Mouse (Mus musculus) testis, adult 2 months (tissue): ENCODE results near the gene Agfg2. TPM values are rescaled to one million over a fixed set of nuclear protein-coding genes. Genes with fewer than 3 reads are reported as not detected.

ENCODE experiments used
- H3K27ac ChIP-seq: fragments of 200-500 bp; 2 replicates; pipeline ENCODE4 v1.5.1; 2012; ENCODE audit warnings: low read depth, low read length; ENCODE audit not compliant: control insufficient read depth, insufficient read depth
- H3K27me3 ChIP-seq: fragments of 200-500 bp; 2 replicates; pipeline ENCODE4 v1.6.1; 2012; ENCODE audit warnings: mild to moderate bottlenecking, low read length, moderate library complexity; ENCODE audit not compliant: control insufficient read depth, insufficient read depth
- H3K36me3 ChIP-seq: fragments of 200-500 bp; 2 replicates; pipeline ENCODE4 v1.6.1; 2012; ENCODE audit warnings: mild to moderate bottlenecking, low read length; ENCODE audit not compliant: control insufficient read depth, insufficient read depth
- H3K4me1 ChIP-seq: fragments of 200-500 bp; 2 replicates; pipeline ENCODE4 v1.6.1; 2012; ENCODE audit warnings: low read length; ENCODE audit not compliant: control insufficient read depth, insufficient read depth
- H3K4me3 ChIP-seq: fragments of 200-500 bp; 2 replicates; pipeline ENCODE4 v1.5.1; 2012; ENCODE audit warnings: low read depth, mild to moderate bottlenecking, low read length, moderate library complexity, mixed read lengths; ENCODE audit not compliant: control insufficient read depth
- CTCF ChIP-seq: fragments of 200-500 bp; IDR thresholded peaks from 2 replicates; pipeline ENCODE4 v1.5.1; 2012; ENCODE audit warnings: low read depth, mild to moderate bottlenecking, inconsistent platforms, low read length, moderate library complexity; ENCODE audit not compliant: control insufficient read depth, insufficient read depth, insufficient replicate concordance
- POLR2A ChIP-seq: fragments of 200-500 bp; IDR thresholded peaks from 2 replicates; pipeline ENCODE4 v1.6.1; 2012; ENCODE audit warnings: low read depth, mild to moderate bottlenecking, inconsistent platforms, low read length, moderate library complexity; ENCODE audit not compliant: control insufficient read depth
- polyA plus RNA-seq: library from polyadenylated mRNA; depleted of rRNA; stranded (reverse); fragments of >200 nt; gene quantifications from 2 replicates; pipeline ENCODE4 v1.2.3, GENCODE M21; 2012

Gene Agfg2
- polyA plus RNA-seq, 1 experiment, result 12.0 TPM

DNA sequence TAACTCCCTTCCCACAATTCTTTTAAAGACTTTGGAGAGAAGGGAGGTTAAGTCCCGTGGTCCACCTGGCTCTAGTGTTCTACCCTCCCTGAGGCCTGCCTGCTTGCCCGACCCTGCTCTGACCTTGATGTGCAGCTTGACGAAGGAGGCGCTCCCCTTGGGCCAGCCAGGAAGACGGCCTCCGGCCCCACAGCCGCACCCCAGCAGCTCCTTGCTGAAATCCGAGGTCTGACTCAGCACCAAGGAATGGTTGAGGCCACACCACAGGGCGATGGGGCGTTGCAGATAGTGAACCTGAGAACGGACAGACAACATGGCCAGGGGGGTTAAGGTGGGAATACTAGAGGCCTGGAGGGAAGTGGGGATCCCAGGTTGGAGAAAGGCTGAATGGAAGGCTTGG lies 71.0 kb downstream of the Agfg2 start, which contains the start of gene Pcolce:
Gene Pcolce (minus strand): TSS at position 235 of the 400 bp plus-strand sequence.
- no peak within 1 kb of the TSS for H3K4me3 ChIP-seq
- peak within 1 kb of the TSS; percentile 7 for H3K27ac ChIP-seq
- peaks cover 18% of the 10 kb centered on the region for H3K4me1 ChIP-seq

DNA sequence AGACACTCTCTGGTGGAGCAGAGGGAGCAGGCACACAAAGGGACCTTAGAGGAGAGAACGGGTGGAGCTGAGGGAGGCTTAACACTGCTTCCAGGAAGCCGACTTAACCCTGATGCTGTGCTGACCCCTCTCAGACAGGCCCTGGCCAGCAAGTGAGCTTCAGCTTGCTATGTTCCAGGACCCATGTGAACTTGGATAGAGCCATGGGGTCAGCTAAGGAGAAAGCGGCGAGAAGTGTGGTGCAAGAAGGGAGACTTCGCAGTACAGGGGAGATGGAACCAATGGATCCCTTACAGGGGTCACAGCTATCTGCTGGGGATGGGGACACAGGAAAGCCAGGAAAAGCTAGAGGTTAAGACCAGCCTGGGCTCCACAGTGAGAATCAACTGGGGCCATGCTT lies 71.5 kb downstream of the Agfg2 start:
- Histone ChIP-seq H3K4me1 (peaks cover 23% of the 10 kb centered on the region), H3K27ac (peak overlapping the region; percentile 7), H3K36me3 (no peaks in the 10 kb centered on the region), H3K4me3 (no peak overlapping the region), H3K27me3 (no peaks in the 10 kb centered on the region)
- no peak; the same call in 1 of the 2 replicates for TF ChIP-seq POLR2A
- TF ChIP-seq CTCF, result no peak

More for the DNA sequence above, 71.0 kb downstream of the Agfg2 start, which contains the start of gene Pcolce:
- TF ChIP-seq POLR2A (no peak), CTCF (no peak)
- no peaks in the 10 kb centered on the region for H3K27me3 ChIP-seq
- H3K36me3 ChIP-seq, result no peaks in the 10 kb centered on the region

DNA sequence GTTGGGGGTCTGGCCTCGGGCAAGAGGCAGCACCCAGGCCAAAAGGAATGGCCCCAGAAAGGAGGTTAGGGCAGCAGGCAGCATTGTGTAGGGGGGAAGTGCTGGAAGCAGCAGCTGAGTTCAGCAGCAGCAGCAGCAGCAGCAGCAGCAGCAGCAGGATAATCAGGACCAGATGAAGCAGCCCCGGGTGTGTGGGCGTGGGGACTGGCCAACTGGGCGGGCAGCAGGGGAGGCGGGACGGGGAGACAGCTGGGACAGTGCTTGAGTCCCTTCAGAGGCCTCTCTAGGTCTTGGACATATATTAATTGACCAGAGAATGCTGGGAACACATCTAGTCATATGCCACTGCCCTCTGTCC lies 73.3 kb downstream of the Agfg2 start:
- H3K27me3 ChIP-seq, result no peaks in the 10 kb centered on the region
- TF ChIP-seq CTCF (no peak), POLR2A (no peak)
- H3K4me3 ChIP-seq, result peak overlapping the region; percentile 35

DNA sequence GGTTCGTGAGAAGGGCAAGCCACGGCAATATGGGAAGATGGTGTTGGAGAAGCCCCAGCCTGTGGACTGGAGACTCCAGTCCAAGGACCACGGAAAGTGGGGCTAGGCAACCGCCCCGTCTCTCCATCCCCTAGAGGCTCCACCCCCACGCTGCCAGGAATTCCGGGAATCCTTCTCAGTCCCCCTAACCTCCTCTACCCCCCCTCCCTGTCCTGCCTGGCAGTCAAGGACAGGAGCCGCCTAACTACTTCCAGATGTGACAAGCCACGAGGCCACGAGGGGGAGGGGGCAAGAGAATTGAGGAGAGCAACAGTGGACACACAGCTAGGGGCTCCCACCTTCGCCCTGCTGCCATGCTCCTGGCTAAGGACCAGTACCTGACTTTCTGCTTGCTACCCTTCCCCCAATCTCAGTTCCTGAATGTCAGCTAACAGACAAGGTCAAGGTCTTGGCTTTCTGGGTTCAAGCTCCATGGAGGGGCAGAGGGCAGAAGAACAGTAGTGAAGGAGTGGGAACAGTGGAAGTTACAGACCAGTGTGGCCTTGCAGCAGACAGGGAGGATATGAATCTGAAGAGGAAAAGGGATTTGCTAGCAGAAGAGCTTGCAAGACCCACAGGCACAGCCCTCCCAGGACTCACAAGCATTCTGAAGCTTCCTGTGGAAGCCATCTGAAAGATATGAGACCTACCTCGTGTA lies 73.8 kb downstream of the Agfg2 start:
- Histone ChIP-seq H3K27ac (peak overlapping the region; percentile 80), H3K27me3 (no peaks in the 10 kb centered on the region), H3K36me3 (no peaks in the 10 kb centered on the region), H3K4me1 (peaks cover 26% of the 10 kb centered on the region), H3K4me3 (peak overlapping the region; percentile 61)
- TF ChIP-seq POLR2A, result no peak
- TF ChIP-seq CTCF, result no peak

More for the DNA sequence above, 73.3 kb downstream of the Agfg2 start:
- Histone ChIP-seq H3K36me3 (no peaks in the 10 kb centered on the region), H3K4me1 (peaks cover 26% of the 10 kb centered on the region), H3K27ac (peak overlapping the region; percentile 80)

DNA sequence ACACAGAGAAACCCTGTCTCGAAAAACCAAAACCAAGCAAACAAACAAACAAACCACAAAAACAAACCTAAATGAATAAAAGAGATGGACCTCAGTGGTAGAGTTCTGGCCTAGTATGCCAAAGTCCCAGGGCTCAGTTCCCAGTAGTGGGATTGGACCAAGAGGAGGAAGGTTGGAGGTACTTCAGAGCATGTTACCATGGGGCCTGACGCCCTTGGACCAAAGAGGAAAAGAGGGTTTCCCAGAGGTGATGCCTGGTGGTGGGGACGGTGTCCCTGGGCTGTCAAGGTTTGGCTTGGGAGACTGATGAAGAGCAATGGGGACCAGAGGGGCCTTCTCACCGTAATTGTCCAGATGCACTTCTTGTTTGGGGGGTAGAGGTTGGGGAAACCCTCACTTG lies 74.5 kb downstream of the Agfg2 start:
- Histone ChIP-seq H3K27me3 (no peaks in the 10 kb centered on the region), H3K4me3 (peak overlapping the region; percentile 61), H3K36me3 (no peaks in the 10 kb centered on the region), H3K4me1 (peaks cover 26% of the 10 kb centered on the region), H3K27ac (peak overlapping the region; percentile 49; the same call in 1 of the 2 replicates)
- no peak for TF ChIP-seq POLR2A
- TF ChIP-seq CTCF, result no peak

DNA sequence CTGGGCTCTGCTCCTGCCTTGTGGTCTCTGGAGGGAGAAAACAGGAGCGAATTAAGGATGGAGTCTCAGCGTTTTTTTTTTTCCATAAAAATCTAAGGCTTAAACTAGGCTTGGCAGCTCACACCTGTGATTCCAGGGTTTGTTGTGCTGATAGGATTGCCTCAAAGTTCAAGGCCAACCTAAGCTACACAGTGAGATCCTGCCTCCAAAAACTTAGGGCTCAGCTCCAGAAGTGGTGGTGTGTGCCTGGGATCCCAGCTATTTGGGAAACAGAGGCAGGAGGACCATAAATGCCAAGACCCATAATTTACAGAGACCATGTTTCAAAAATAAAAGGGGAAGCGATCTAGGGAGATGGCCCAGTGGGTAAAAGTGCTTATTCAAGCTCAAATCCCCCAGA lies 75.2 kb downstream of the Agfg2 start:
- H3K27ac ChIP-seq, result no peak overlapping the region
- peaks cover 26% of the 10 kb centered on the region for H3K4me1 ChIP-seq
- H3K4me3 ChIP-seq, result peak overlapping the region; percentile 30
- H3K27me3 ChIP-seq, result no peaks in the 10 kb centered on the region
- no peak for TF ChIP-seq POLR2A
- TF ChIP-seq CTCF, result no peak
- no peaks in the 10 kb centered on the region for H3K36me3 ChIP-seq

DNA sequence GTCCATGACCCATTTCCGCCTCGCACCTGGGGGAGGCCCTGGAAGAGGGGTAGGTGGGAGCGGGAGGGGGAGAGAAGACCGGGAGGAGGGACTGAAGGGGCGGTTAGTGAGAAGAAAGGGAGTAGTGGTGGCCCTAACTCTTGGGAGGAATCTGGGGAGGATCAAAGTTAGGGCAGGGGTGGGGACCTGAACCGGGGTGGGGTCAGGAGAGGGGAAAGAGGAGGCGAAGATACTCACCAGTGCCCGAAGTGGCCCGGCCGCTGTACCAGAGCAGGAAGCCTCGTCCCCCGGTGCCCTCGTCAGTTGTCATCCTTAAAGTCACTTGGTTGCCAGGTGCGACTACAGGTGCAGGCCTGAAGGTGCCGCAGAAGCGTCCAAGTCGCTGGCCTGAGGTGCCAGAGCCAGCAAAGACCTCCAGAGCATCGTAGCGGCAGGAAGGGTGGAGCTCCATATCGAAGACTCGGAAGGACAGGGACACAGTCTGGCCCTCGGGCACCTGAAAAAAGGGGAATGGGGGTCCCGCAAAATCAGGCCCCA lies 75.8 kb downstream of the Agfg2 start:
- H3K4me1 ChIP-seq, result peaks cover 26% of the 10 kb centered on the region

More for the DNA sequence above, 75.8 kb downstream of the Agfg2 start:
- Histone ChIP-seq H3K27ac (no peak overlapping the region), H3K4me3 (peak overlapping the region; percentile 50), H3K36me3 (no peaks in the 10 kb centered on the region), H3K27me3 (no peaks in the 10 kb centered on the region)
- TF ChIP-seq POLR2A (no peak), CTCF (no peak)
